Mouse (Mus musculus) liver, embryonic 15.5 days (tissue): ENCODE measurements around the gene Fank1. TPM values are rescaled to one million over a fixed set of nuclear protein-coding genes. Genes with fewer than 3 reads are reported as not detected.
"Not testable (repeated sequence)": the region's sequence is repeated elsewhere in the genome, so short reads cannot be mapped to it uniquely, and the experiment has no call there.

Source experiments
- ATAC-seq: fragments of 200-750 bp; cut with Nextera tagmentation; 2 replicates; pipeline ENCODE4 v1.8.0; 2017; ENCODE audit warnings: moderate number of reproducible peaks, mild to moderate bottlenecking, moderate library complexity; ENCODE audit not compliant: insufficient read depth
- H3K27ac ChIP-seq: fragments of 300-500 bp; sonication (generic); replicated peaks from 2 replicates; pipeline ENCODE4 v1.5.1; 2015; ENCODE audit warnings: mild to moderate bottlenecking, inconsistent platforms
- H3K27me3 ChIP-seq: fragments of 300-500 bp; sonication (generic); 2 replicates; pipeline ENCODE4 v1.6.1; 2015; ENCODE audit warnings: mild to moderate bottlenecking, inconsistent platforms
- H3K36me3 ChIP-seq: fragments of 300-500 bp; sonication (generic); replicated peaks from 2 replicates; pipeline ENCODE4 v1.6.1; 2015; ENCODE audit warnings: moderate library complexity, mild to moderate bottlenecking, inconsistent platforms
- H3K4me1 ChIP-seq: fragments of 300-500 bp; sonication (generic); replicated peaks from 2 replicates; pipeline ENCODE4 v1.6.1; 2015; ENCODE audit warnings: inconsistent platforms
- H3K4me2 ChIP-seq: fragments of 300-500 bp; sonication (generic); 2 replicates; pipeline ENCODE4 v1.6.1; 2015; ENCODE audit warnings: moderate library complexity, mild to moderate bottlenecking, inconsistent platforms
- H3K4me3 ChIP-seq: fragments of 300-500 bp; sonication (generic); replicated peaks from 2 replicates; pipeline ENCODE4 v1.5.1; 2015; ENCODE audit warnings: mild to moderate bottlenecking, inconsistent platforms
- H3K9ac ChIP-seq: fragments of 300-500 bp; sonication (generic); 2 replicates; pipeline ENCODE4 v1.6.1; 2015; ENCODE audit warnings: moderate library complexity, mild to moderate bottlenecking, inconsistent platforms
- H3K9me3 ChIP-seq: fragments of 300-500 bp; sonication (generic); replicated peaks from 2 replicates; pipeline ENCODE4 v1.6.1; 2016; ENCODE audit warnings: inconsistent platforms
- whole genome bisulfite sequencing: fragments of 180-500 bp; shearing (Covaris S2); methylation state at CpG from one replicate; pipeline ENCODE4 v1.1.7; 2015; ENCODE audit warnings: mixed read lengths; ENCODE audit not compliant: insufficient replicate concordance; 5-methylcytosine and 5-hydroxymethylcytosine counted together
- polyA plus RNA-seq: library from polyadenylated mRNA; unstranded; fragments of >200 nt; fragmentation: Nextera tagmentation; extraction: Ambion mirVana; gene quantifications from 2 replicates; pipeline ENCODE4 v1.2.1, GENCODE M21; 2015

The Fank1 gene
- polyA plus RNA-seq, 1 experiment from 2014 or later = not detected

DNA sequence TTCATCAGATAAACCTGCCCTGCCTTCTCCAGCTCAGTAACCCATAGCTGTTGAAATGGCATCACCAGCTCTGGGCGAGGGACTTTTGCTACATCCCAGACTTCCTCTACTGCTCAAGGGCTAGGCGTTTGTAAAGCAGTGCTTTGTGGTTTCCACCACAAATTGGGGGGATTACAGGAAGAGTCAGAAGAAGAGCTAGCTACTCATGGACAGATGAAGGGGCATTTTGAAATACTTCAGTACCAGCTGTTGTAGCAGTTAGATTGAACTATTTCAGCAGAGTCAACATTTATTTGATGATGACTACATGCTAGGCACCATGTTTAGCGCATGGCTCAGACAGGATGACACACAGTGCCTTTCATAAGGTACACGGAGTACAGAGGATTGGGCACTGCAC, 93.6 kb downstream of the Fank1 start:
- Histone ChIP-seq H3K27me3 (no peaks in the 10 kb centered on the region), H3K9me3 (no peaks in the 10 kb centered on the region), H3K4me1 (no peaks in the 10 kb centered on the region), H3K4me2 (no peak overlapping the region), H3K27ac (no peak overlapping the region), H3K4me3 (no peak overlapping the region), H3K36me3 (no peaks in the 10 kb centered on the region), H3K9ac (no peak overlapping the region)
- ATAC-seq = no peak
- 42% methylated on average over 4 of the region's 4 CpGs for WGBS

DNA sequence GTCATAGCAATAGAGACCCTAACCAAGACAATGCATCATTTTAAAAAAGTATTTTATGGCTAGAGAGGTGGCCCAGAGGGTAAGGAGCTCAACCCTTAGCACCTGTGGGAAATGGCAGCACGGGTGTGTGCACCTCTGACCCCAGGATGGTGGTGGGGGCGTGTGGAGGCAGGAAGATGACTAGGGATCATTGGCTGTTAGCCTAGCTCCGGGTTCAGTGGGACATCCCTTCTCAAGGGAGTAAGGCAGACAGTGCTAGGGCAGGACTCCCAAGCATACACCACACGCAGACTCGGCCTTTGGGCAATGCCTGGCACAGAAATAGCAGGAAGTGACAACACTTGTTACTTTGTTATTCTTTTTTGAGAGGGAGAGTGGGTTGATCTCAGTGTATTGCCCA, 96.0 kb downstream of the Fank1 start:
- 57% methylated on average over 5 of the region's 5 CpGs for WGBS
- ATAC-seq = no peak

DNA sequence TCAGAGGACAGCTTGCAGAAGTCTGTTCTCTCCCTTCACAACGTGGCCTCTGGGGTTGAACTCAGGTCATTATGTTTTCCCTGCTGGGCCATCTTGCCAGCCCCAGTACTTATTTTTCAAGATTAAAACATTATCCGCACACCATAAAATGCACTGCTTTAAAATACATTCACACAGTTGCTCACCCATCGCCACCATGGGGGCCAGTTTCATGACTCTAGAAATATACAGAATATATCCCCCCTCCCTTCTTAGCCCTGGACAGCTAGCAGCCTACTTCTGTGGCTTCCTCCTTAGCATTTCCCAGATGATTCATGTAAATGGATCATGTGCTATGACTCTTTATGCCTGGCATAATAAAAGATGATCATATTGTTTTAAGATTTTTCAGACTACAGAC, 99.5 kb downstream of the Fank1 start:
- no peak overlapping the region for H3K4me3 ChIP-seq
- no peaks in the 10 kb centered on the region for H3K4me1 ChIP-seq
- WGBS = 60% methylated on average over 3 of the region's 3 CpGs
- H3K36me3 ChIP-seq = no peaks in the 10 kb centered on the region
- H3K9ac ChIP-seq = no peak overlapping the region
- no peak for ATAC-seq
- no peaks in the 10 kb centered on the region for H3K9me3 ChIP-seq
- H3K27ac ChIP-seq = no peak overlapping the region
- no peak overlapping the region for H3K4me2 ChIP-seq
- H3K27me3 ChIP-seq = no peaks in the 10 kb centered on the region

More for the DNA sequence above, 96.0 kb downstream of the Fank1 start:
- Histone ChIP-seq H3K4me1 (no peaks in the 10 kb centered on the region), H3K4me3 (no peak overlapping the region), H3K27me3 (no peaks in the 10 kb centered on the region), H3K36me3 (no peaks in the 10 kb centered on the region), H3K4me2 (no peak overlapping the region), H3K9me3 (no peaks in the 10 kb centered on the region), H3K27ac (no peak overlapping the region), H3K9ac (no peak overlapping the region)

- Histone ChIP-seq H3K4me1 (no peaks in the 10 kb centered on the region), H3K27me3 (no peaks in the 10 kb centered on the region), H3K27ac (no peak overlapping the region), H3K9me3 (no peaks in the 10 kb centered on the region), H3K9ac (no peak overlapping the region), H3K36me3 (no peaks in the 10 kb centered on the region), H3K4me3 (no peak overlapping the region), H3K4me2 (no peak overlapping the region)
- no peak for ATAC-seq
- WGBS = 59% methylated on average over 17 of the region's 17 CpGs
Observed at GRCm38 (mm10) chr7:133876646-133877342, 100.1 kb downstream of the Fank1 start.

DNA sequence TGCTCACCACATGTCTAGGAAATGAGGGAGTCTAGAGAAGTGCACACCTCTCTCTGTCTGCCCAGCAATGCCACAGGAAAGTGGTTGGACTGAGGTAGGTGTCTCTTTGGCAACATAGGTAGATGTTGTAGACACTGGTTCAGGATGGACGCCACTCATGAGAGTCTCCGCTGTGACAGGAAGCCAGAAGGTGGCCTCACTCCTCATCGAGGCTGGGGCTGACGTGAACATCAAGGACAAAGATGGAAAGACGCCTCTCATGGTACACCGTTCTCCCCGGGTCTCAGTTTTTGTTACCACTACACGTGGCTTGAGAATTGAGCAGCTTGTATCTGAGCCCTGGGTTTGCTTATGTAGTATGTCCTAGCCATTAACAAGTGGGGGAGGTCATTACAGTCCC, 103.1 kb downstream of the Fank1 start:
- H3K9me3 ChIP-seq = no peaks in the 10 kb centered on the region
- H3K27me3 ChIP-seq = no peaks in the 10 kb centered on the region
- H3K9ac ChIP-seq = no peak overlapping the region
- no peak overlapping the region for H3K4me3 ChIP-seq
- 72% methylated on average over 8 of the region's 8 CpGs for WGBS
- no peak overlapping the region for H3K27ac ChIP-seq
- no peaks in the 10 kb centered on the region for H3K4me1 ChIP-seq
- H3K36me3 ChIP-seq = no peaks in the 10 kb centered on the region
- no peak overlapping the region for H3K4me2 ChIP-seq
- ATAC-seq = no peak

DNA sequence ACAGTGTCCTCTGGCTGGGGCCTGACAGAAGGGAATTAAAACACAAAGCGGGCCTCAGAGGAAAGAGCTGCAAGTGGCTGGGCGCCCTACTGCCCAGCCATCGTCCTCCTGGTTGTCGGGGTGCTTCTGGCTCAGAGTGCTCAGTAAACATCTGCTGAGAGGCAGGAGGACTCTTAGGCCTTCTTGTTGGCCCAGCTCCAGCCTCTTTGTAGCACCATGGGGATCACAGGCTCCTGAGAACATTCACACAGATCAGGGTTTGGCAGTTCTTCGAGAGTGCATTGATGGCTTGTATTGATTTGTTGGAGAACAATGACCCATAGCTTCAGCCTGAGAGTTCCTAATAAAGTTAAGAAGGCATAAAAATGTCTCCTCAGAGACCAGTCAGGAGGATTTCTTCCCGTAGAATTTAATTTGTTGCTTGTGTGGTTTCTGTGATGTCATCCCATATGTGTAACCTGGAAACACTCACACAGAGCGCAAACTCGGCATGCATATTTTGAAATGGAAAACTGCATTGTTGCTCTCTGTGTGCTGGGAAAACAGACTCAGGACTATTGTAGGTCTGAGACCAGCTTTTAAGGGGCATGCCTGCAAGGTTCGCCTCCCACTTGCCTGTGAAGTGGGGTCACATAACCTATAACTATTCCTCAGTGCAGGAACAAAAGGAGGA, 108.2 kb downstream of the Fank1 start:
- not testable (repeated sequence) for H3K4me1 ChIP-seq, H3K36me3 ChIP-seq, H3K4me2 ChIP-seq, ATAC-seq, H3K9ac ChIP-seq, H3K27ac ChIP-seq, H3K9me3 ChIP-seq, H3K27me3 ChIP-seq, H3K4me3 ChIP-seq
- WGBS = 56% methylated on average over 5 of the region's 9 CpGs

DNA sequence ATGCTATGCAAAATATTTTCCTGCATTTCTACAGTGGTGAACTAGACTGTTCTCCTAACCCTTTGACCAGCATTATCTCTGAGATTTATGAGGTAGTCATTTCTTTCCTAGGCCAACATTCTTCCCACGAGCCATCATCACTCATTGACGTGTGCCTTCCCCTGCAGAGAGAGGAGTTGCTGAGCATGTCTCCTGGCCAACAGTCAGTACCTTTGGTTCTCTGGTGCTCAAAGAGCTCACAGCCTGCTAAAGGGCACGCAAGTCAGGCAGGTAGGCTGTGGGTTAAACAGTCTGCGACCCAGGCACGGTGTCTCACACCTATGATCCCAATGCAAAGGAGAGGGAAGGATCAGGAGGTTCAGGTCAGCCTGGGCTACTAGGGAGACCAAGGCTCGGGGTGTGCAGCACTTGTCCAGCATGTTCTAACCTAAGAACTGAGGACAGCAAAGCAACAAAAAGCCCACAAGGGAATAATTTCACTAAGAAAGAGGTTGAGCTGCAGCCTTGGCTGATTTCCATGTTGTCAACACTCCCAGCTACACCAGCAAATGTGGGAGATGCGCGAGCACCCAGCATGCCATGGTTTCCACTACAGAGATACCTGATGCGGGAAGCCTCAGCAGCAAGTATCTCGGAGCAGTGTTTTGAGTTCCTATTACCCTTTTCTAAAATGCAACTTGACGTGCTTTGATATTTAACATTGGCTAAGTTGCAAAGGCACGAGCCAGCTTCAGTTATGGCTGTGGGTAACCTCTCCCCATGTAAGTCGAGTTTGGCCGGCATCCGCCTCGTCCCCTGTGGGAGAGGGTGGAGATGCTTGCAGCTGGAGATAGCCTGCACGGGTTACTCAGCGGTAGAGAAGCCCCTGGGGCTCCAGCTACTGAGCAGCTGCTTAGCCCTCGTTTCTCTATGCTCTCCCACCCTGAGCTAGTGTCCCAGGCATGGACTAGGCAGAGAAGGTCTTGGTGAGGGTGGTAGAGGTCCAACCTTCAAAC, 112.6 kb downstream of the Fank1 start:
- ATAC-seq = no peak

GRCm38 (mm10) chr7:133889986-133890385, 113.3 kb downstream of the Fank1 start:
- WGBS = 54% methylated on average over 4 of the region's 4 CpGs
- H3K27me3 ChIP-seq = no peaks in the 10 kb centered on the region
- H3K4me3 ChIP-seq = no peak overlapping the region
- no peak overlapping the region for H3K27ac ChIP-seq
- H3K9ac ChIP-seq = no peak overlapping the region
- no peaks in the 10 kb centered on the region for H3K9me3 ChIP-seq
- ATAC-seq = no peak
- no peaks in the 10 kb centered on the region for H3K4me1 ChIP-seq
- H3K4me2 ChIP-seq = no peak overlapping the region
- H3K36me3 ChIP-seq = no peaks in the 10 kb centered on the region

More for the DNA sequence above, 112.6 kb downstream of the Fank1 start:
- Histone ChIP-seq H3K4me2 (no peak overlapping the region), H3K9ac (no peak overlapping the region), H3K4me3 (no peak overlapping the region), H3K27me3 (no peaks in the 10 kb centered on the region), H3K27ac (no peak overlapping the region), H3K4me1 (no peaks in the 10 kb centered on the region), H3K9me3 (no peaks in the 10 kb centered on the region), H3K36me3 (no peaks in the 10 kb centered on the region)
- WGBS = 60% methylated on average over 19 of the region's 19 CpGs

DNA sequence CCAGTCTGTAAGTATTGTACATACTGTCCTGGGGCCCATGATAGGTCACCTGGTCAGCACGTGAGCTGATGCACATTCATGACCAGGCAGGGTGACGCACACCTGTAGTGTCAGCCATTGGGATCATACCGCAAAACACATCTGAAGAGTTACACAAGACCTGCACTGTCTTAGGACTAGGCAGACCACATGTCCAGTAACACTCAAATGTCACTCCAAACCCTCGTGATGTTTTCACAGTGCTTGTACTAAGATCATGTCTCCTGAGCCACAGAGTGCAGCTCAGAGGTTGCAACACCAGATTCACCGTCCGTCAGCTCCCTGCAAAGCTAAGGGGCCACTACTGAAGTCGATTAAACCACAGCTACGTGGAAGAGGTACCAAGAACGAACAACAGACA, 114.6 kb downstream of the Fank1 start:
- Histone ChIP-seq H3K27me3 (no peaks in the 10 kb centered on the region), H3K27ac (no peak overlapping the region)
- 71% methylated on average over 9 of the region's 9 CpGs for WGBS

DNA sequence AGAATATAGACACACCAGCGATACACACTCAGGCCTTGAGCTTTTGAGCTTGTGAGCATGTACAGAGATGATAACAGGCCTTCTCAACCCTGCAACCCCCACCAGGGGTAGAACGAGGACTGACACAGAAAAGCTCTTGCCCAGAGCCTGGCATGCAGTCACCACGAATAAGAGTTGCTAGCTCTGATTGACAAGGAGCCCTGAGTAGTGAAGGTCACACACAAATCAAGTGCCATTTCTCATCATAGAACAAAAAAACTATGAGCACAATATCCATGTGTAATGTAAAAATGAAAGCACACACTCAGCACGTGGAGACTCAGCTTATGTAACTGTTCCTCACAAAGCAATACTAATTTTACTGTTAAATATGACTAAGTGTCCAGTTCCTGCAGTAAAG, 115.1 kb downstream of the Fank1 start:
- Histone ChIP-seq H3K27ac (no peak overlapping the region), H3K4me2 (no peak overlapping the region), H3K4me3 (no peak overlapping the region), H3K4me1 (no peaks in the 10 kb centered on the region), H3K9ac (no peak overlapping the region), H3K36me3 (no peaks in the 10 kb centered on the region), H3K27me3 (no peaks in the 10 kb centered on the region), H3K9me3 (no peaks in the 10 kb centered on the region)
- WGBS = 50% methylated on average over 4 of the region's 4 CpGs
- no peak for ATAC-seq

More for the DNA sequence above, 114.6 kb downstream of the Fank1 start:
- Histone ChIP-seq H3K4me3 (no peak overlapping the region), H3K36me3 (no peaks in the 10 kb centered on the region), H3K4me2 (no peak overlapping the region), H3K9me3 (no peaks in the 10 kb centered on the region), H3K4me1 (no peaks in the 10 kb centered on the region), H3K9ac (no peak overlapping the region)
- ATAC-seq = no peak

GRCm38 (mm10) chr7:133899391-133899790, 122.7 kb downstream of the Fank1 start:
- WGBS = 42% methylated on average over 4 of the region's 4 CpGs
- no peak overlapping the region for H3K9ac ChIP-seq
- H3K4me1 ChIP-seq = no peaks in the 10 kb centered on the region
- H3K9me3 ChIP-seq = no peaks in the 10 kb centered on the region
- no peak for ATAC-seq
- H3K27ac ChIP-seq = no peak overlapping the region
- H3K36me3 ChIP-seq = no peaks in the 10 kb centered on the region
- no peaks in the 10 kb centered on the region for H3K27me3 ChIP-seq
- no peak overlapping the region for H3K4me3 ChIP-seq
- no peak overlapping the region for H3K4me2 ChIP-seq
